Mouse (Mus musculus) midbrain, postnatal 0 days (tissue): ENCODE results near the gene Gm20547. TPM values are rescaled to one million over a fixed set of nuclear protein-coding genes. Genes with fewer than 3 reads are reported as not detected.

Experiments used
- ATAC-seq: fragments of 200-750 bp; cut with Nextera tagmentation; 2 replicates; pipeline ENCODE4 v1.8.0; 2017; ENCODE audit warnings: moderate number of reproducible peaks, mild to moderate bottlenecking, moderate TSS enrichment, moderate library complexity; ENCODE audit not compliant: low FRiP score
- DNase-seq: peaks from one replicate; pipeline ENCODE4 v3.0.0-alpha.2; 2015; ENCODE audit warnings: low spot score
- H3K27ac ChIP-seq: fragments of 300-500 bp; sonication (generic); 2 replicates; pipeline ENCODE4 v1.5.1; 2014; ENCODE audit warnings: low read depth, mild to moderate bottlenecking, low read length, mixed read lengths
- H3K27me3 ChIP-seq: fragments of 300-500 bp; sonication (generic); 2 replicates; pipeline ENCODE4 v1.6.1; 2014; ENCODE audit warnings: low read length, control low read depth, mixed read lengths; ENCODE audit not compliant: insufficient read depth
- H3K36me3 ChIP-seq: fragments of 300-500 bp; sonication (generic); 2 replicates; pipeline ENCODE4 v1.6.1; 2014; ENCODE audit warnings: low read length, control low read depth, mixed read lengths; ENCODE audit not compliant: insufficient read depth
- H3K4me1 ChIP-seq: fragments of 300-500 bp; sonication (generic); 2 replicates; pipeline ENCODE4 v1.6.1; 2014; ENCODE audit warnings: mild to moderate bottlenecking, control low read depth, antibody characterized with exemption, low read length, mixed read lengths; ENCODE audit not compliant: insufficient read depth
- H3K4me2 ChIP-seq: fragments of 300-500 bp; sonication (generic); 2 replicates; pipeline ENCODE4 v1.6.1; 2014; ENCODE audit warnings: low read depth, mild to moderate bottlenecking, low read length, mixed read lengths; ENCODE audit not compliant: poor library complexity, severe bottlenecking
- H3K4me3 ChIP-seq: fragments of 300-500 bp; sonication (generic); 2 replicates; pipeline ENCODE4 v1.5.1; 2014; ENCODE audit warnings: low read depth, mild to moderate bottlenecking, low read length, moderate library complexity
- H3K9ac ChIP-seq: fragments of 300-500 bp; sonication (generic); replicated peaks from 2 replicates; pipeline ENCODE4 v1.6.1; 2014; ENCODE audit warnings: mild to moderate bottlenecking, low read length, moderate library complexity, mixed read lengths; ENCODE audit not compliant: poor library complexity, severe bottlenecking
- H3K9me3 ChIP-seq: fragments of 300-500 bp; sonication (generic); 2 replicates; pipeline ENCODE4 v1.6.1; 2016; ENCODE audit warnings: low read length, control low read depth
- CTCF ChIP-seq: IDR thresholded peaks from 2 replicates; pipeline ENCODE4 v1.5.1; 2016; ENCODE audit warnings: antibody characterized with exemption, mild to moderate bottlenecking
- WGBS: fragments of 180-500 bp; shearing (Covaris S2); extraction: QIAGEN DNeasy Blood & Tissue Kit; methylation state at CpG from one replicate; pipeline ENCODE4 v1.1.7; 2014; 5-methylcytosine and 5-hydroxymethylcytosine counted together
- polyA plus RNA-seq: library from polyadenylated mRNA; unstranded; fragments of >200 nt; fragmentation: Nextera tagmentation; extraction: Ambion mirVana; gene quantifications from 2 replicates; pipeline ENCODE4 v1.2.1, GENCODE M21; 2015
- total RNA-seq: library from RNA; depleted of rRNA; stranded (reverse); fragments of >200 nt; gene quantifications from 2 replicates; pipeline ENCODE4 v1.2.3, GENCODE M21; 2014

Gm20547 gene
- total and polyA plus RNA-seq, 2 experiments from 2014 or later: 0.10 TPM; not detected in 1

- Histone ChIP-seq H3K9me3 (no peaks in the 10 kb centered on the region), H3K4me2 (no peak overlapping the region), H3K9ac (no peak overlapping the region), H3K36me3 (peaks cover 53% of the 10 kb centered on the region), H3K4me1 (peaks cover 10% of the 10 kb centered on the region), H3K4me3 (no peak overlapping the region), H3K27me3 (no peaks in the 10 kb centered on the region), H3K27ac (no peak overlapping the region)
- no peak for DNase-seq
- 85% methylated on average over 6 of the region's 6 CpGs for WGBS
- ATAC-seq: no peak
- TF ChIP-seq CTCF: no peak
These were observed 34.6 kb downstream of the Gm20547 start for GRCm38 (mm10) chr17:34847192-34847591.

GRCm38 (mm10) chr17:34844884-34845283 lies 37.0 kb downstream of the Gm20547 start:
- Histone ChIP-seq H3K9ac (no peak overlapping the region), H3K4me3 (no peak overlapping the region), H3K27ac (no peak overlapping the region), H3K36me3 (peaks cover 75% of the 10 kb centered on the region), H3K9me3 (no peaks in the 10 kb centered on the region), H3K4me1 (peaks cover 4% of the 10 kb centered on the region; the same call in 1 of the 2 replicates), H3K27me3 (no peaks in the 10 kb centered on the region), H3K4me2 (no peak overlapping the region)
- TF ChIP-seq CTCF: no peak
- ATAC-seq (no peak), DNase-seq (no peak)
- whole genome bisulfite sequencing: 95% methylated on average over 13 of the region's 13 CpGs

GRCm38 (mm10) chr17:34840736-34841307 lies 41.0 kb downstream of the Gm20547 start:
- no peak overlapping the region for H3K27ac ChIP-seq
- 86% methylated on average over 6 of the region's 6 CpGs for WGBS
- H3K27me3 ChIP-seq: no peaks in the 10 kb centered on the region
- peaks cover 5% of the 10 kb centered on the region; the same call in 1 of the 2 replicates for H3K4me1 ChIP-seq
- no peak overlapping the region for H3K4me3 ChIP-seq
- ATAC-seq (no peak), DNase-seq (no peak)
- peaks cover 57% of the 10 kb centered on the region for H3K36me3 ChIP-seq
- TF ChIP-seq CTCF: no peak
- no peak overlapping the region for H3K9ac ChIP-seq
- H3K9me3 ChIP-seq: no peaks in the 10 kb centered on the region
- H3K4me2 ChIP-seq: no peak overlapping the region

- Histone ChIP-seq H3K27me3 (no peaks in the 10 kb centered on the region), H3K4me2 (no peak overlapping the region), H3K4me3 (no peak overlapping the region), H3K36me3 (peaks cover 37% of the 10 kb centered on the region), H3K9ac (no peak overlapping the region), H3K27ac (no peak overlapping the region), H3K9me3 (no peaks in the 10 kb centered on the region), H3K4me1 (peaks cover 5% of the 10 kb centered on the region; the same call in 1 of the 2 replicates)
- WGBS: 90% methylated on average over 7 of the region's 7 CpGs
- no peak for ATAC-seq
- TF ChIP-seq CTCF: no peak
- DNase-seq: no peak
These were observed 43.1 kb downstream of the Gm20547 start for GRCm38 (mm10) chr17:34838785-34839184.

GRCm38 (mm10) chr17:34837464-34838324 lies 44.1 kb downstream of the Gm20547 start:
- Histone ChIP-seq H3K4me3 (peak overlapping the region; percentile 57), H3K9ac (peak overlapping the region; percentile 71), H3K27me3 (no peaks in the 10 kb centered on the region), H3K4me1 (peaks cover 5% of the 10 kb centered on the region; the same call in 1 of the 2 replicates), H3K36me3 (peaks cover 34% of the 10 kb centered on the region), H3K9me3 (no peaks in the 10 kb centered on the region), H3K4me2 (peak overlapping the region; percentile 98), H3K27ac (peak overlapping the region; percentile 77; the same call in 1 of the 2 replicates)
- ATAC-seq (peak; percentile 22; the same call in 1 of the 2 replicates), DNase-seq (no peak)
- TF ChIP-seq CTCF: no peak
- 42% methylated on average over 42 of the region's 43 CpGs for WGBS

GRCm38 (mm10) chr17:34836856-34837221 lies 45.0 kb downstream of the Gm20547 start, which contains the start of the genes Stk19 and Dxo:
Gene Stk19 (minus strand): TSS chr17:34836945.
Gene Dxo (plus strand): TSS chr17:34837019.
- peak within 1 kb of the TSS; percentile 98 for H3K4me2 ChIP-seq
- peak within 1 kb of the TSS; percentile 77 for H3K27ac ChIP-seq
- peak within 1 kb of the TSS; percentile 71 for H3K9ac ChIP-seq
- DNase-seq (peak; percentile 98), ATAC-seq (peak; percentile 91)
- H3K36me3 ChIP-seq: peaks cover 26% of the 10 kb centered on the region
- TF ChIP-seq CTCF: no peak
- H3K9me3 ChIP-seq: no peaks in the 10 kb centered on the region
- H3K4me3 ChIP-seq: peak within 1 kb of the TSS; percentile 57
- H3K4me1 ChIP-seq: peaks cover 5% of the 10 kb centered on the region; the same call in 1 of the 2 replicates
- no peaks in the 10 kb centered on the region for H3K27me3 ChIP-seq
- WGBS: under 1% methylated on average over 40 of the region's 40 CpGs
